Mouse (Mus musculus) limb, embryonic 11.5 days (tissue): ENCODE results near the gene Slc39a11. TPM values are rescaled to one million over a fixed set of nuclear protein-coding genes. Genes with fewer than 3 reads are reported as not detected.

ENCODE experiments used
- ATAC-seq: fragments of 200-750 bp; cut with Nextera tagmentation; 2 replicates; pipeline ENCODE4 v1.8.0; 2017; ENCODE audit warnings: low read depth; ENCODE audit not compliant: insufficient number of reproducible peaks, low FRiP score, low TSS enrichment
- DNase-seq: peaks from one replicate; pipeline ENCODE4 v3.0.0-alpha.2; 2015; ENCODE audit warnings: low spot score
- H3K27ac ChIP-seq: fragments of 300-500 bp; sonication (generic); replicated peaks from 2 replicates; pipeline ENCODE4 v1.5.1; 2014; ENCODE audit warnings: low read depth, mild to moderate bottlenecking, low read length
- H3K27me3 ChIP-seq: fragments of 300-500 bp; sonication (generic); 2 replicates; pipeline ENCODE4 v1.6.1; 2014; ENCODE audit warnings: mild to moderate bottlenecking, low read length, mixed read lengths; ENCODE audit not compliant: control insufficient read depth, insufficient read depth
- H3K36me3 ChIP-seq: fragments of 300-500 bp; sonication (generic); 2 replicates; pipeline ENCODE4 v1.6.1; 2014; ENCODE audit warnings: mild to moderate bottlenecking, low read length, moderate library complexity, mixed read lengths; ENCODE audit not compliant: control insufficient read depth, insufficient read depth
- H3K4me1 ChIP-seq: fragments of 300-500 bp; sonication (generic); 2 replicates; pipeline ENCODE4 v1.6.1; 2014; ENCODE audit warnings: low read length, mixed read lengths; ENCODE audit not compliant: control insufficient read depth, insufficient read depth
- H3K4me2 ChIP-seq: fragments of 300-500 bp; sonication (generic); 2 replicates; pipeline ENCODE4 v1.6.1; 2014; ENCODE audit warnings: low read depth, mild to moderate bottlenecking, moderate library complexity; ENCODE audit not compliant: severe bottlenecking
- H3K4me3 ChIP-seq: fragments of 300-500 bp; sonication (generic); 2 replicates; pipeline ENCODE4 v1.5.1; 2014; ENCODE audit warnings: low read depth, low read length
- H3K9ac ChIP-seq: fragments of 300-500 bp; sonication (generic); 2 replicates; pipeline ENCODE4 v1.6.1; 2014; ENCODE audit warnings: mild to moderate bottlenecking, low read length
- H3K9me3 ChIP-seq: fragments of 300-500 bp; sonication (generic); 2 replicates; pipeline ENCODE4 v1.6.1; 2016; ENCODE audit warnings: low read length; ENCODE audit not compliant: control insufficient read depth
- WGBS: fragments of 180-500 bp; shearing (Covaris S2); extraction: QIAGEN DNeasy Blood & Tissue Kit; methylation state at CpG from one replicate; pipeline ENCODE4 v1.1.7; 2014; 5-methylcytosine and 5-hydroxymethylcytosine counted together
- polyA plus RNA-seq: library from polyadenylated mRNA; unstranded; fragments of >200 nt; fragmentation: Nextera tagmentation; extraction: Ambion mirVana; gene quantifications from 2 replicates; pipeline ENCODE4 v1.2.1, GENCODE M21; 2014

Gene Slc39a11
- polyA plus RNA-seq, 1 experiment from 2014 or later, result 14.9 TPM

DNA sequence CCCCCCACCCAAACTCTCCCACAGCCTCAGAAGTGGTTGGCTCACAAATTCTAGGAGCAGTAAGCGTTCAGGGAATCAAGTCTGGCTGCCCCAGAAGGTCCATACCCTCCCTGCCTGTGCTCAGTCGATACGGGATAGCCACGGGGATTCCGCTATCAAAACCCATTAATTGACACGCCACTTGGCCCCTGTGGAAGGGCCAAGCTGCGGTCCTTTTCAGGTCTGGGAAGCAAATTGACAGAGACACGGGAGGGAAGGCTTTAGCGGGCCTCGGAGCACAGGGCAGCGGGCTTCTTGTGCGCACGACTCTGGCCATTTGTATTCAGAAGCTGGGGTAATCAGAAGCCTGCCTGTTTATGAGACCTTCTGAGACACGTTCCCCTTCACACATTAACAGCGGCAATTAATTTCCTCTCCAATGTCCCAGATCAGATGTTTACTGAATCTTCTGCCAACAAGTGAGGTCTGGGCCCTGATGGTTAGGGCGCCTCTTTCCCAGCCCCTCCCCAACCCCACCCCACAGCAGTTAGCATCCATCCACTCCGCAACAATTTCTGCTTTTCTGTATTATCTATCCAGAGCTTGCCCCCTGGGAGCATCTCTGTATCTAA is 128.9 kb downstream of the Slc39a11 start:
- H3K9ac ChIP-seq, result no peak overlapping the region
- no peaks in the 10 kb centered on the region for H3K9me3 ChIP-seq
- 0 out of 2 replicates have a peak, but pooled peaks cover 7% of the 10 kb centered on the region for H3K4me1 ChIP-seq
- no peak overlapping the region for H3K27ac ChIP-seq
- H3K4me2 ChIP-seq, result no peak overlapping the region
- H3K4me3 ChIP-seq, result no peak overlapping the region
- ATAC-seq (no peak), DNase-seq (no peak)
- 83% methylated on average over 17 of the region's 17 CpGs for WGBS
- no peaks in the 10 kb centered on the region for H3K36me3 ChIP-seq
- no peaks in the 10 kb centered on the region for H3K27me3 ChIP-seq

DNA sequence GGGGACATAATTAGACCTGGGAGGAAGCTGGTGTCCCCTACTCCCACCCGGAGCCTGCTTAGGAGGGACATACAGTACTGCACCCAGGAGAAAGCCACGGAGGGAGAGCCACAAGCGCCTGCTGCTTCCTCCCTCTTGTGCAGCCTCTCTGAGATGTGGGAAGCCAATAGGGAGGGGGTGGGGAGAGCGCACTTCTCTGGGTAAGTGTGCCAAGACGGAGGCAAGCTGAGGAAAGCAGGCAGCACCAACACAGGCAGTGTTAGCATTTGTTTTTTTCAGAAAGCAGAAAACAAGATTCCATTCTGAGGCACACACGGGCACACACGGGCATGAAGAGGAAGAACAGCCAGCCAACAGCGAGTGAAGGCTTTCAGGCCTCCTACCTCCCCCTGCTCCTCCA is 129.5 kb downstream of the Slc39a11 start:
- no peak for DNase-seq
- 71% methylated on average over 8 of the region's 8 CpGs for WGBS

DNA sequence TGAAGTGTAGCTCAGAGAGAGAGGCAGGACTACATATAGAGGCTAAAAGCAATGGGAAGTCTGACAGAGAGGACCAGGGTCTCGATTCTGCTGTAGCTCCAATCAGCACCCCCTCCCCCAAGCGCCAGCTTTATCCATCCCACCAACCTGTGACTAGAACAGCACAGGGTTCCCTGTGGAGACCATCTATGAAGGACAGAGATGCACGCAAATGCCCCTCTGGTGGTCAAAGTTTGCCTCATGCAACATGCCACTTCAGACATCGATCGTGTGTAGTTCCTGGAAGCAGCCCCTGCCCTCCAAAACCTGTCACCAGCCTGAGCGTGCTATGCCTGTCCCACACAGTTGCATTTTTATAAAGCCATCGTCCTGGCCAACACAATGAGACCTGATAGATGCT is 129.9 kb downstream of the Slc39a11 start:
- no peak for DNase-seq
- no peak overlapping the region for H3K27ac ChIP-seq
- H3K4me3 ChIP-seq, result no peak overlapping the region
- WGBS, result 79% methylated on average over 7 of the region's 7 CpGs
- 0 out of 2 replicates have a peak, but pooled peaks cover 7% of the 10 kb centered on the region for H3K4me1 ChIP-seq
- no peaks in the 10 kb centered on the region for H3K36me3 ChIP-seq
- no peak overlapping the region for H3K9ac ChIP-seq
- no peak for ATAC-seq
- no peaks in the 10 kb centered on the region for H3K9me3 ChIP-seq
- no peaks in the 10 kb centered on the region for H3K27me3 ChIP-seq
- no peak overlapping the region for H3K4me2 ChIP-seq

More for the DNA sequence above, 129.5 kb downstream of the Slc39a11 start:
- Histone ChIP-seq H3K4me1 (0 out of 2 replicates have a peak, but pooled peaks cover 7% of the 10 kb centered on the region), H3K27ac (no peak overlapping the region), H3K4me3 (no peak overlapping the region), H3K9me3 (no peaks in the 10 kb centered on the region), H3K36me3 (no peaks in the 10 kb centered on the region), H3K27me3 (no peaks in the 10 kb centered on the region), H3K9ac (no peak overlapping the region), H3K4me2 (no peak overlapping the region)
- ATAC-seq, result no peak

DNA sequence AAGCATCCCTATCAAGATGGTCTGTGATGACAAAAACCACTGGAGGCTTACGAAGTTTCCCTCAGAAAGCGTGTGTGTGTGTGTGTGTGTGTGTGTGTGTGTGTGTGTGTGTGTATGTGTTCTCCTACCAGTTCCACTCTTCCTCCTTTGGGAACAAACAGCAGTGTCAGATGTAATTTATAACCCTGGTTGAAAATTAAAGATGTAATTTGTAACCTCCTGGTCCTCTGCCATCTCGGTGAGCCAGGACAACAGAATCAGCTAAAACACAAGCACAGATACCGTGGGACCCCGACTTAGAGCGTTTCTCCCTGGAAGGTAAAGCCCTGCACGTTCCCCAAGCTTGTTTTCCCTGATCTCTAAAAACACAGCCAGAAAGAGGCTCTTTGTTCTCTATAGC is 131.7 kb downstream of the Slc39a11 start:
- ATAC-seq, result no peak
- 89% methylated on average over 7 of the region's 7 CpGs for WGBS
- H3K9ac ChIP-seq, result no peak overlapping the region
- 0 out of 2 replicates have a peak, but pooled peaks cover 7% of the 10 kb centered on the region for H3K4me1 ChIP-seq
- H3K27me3 ChIP-seq, result no peaks in the 10 kb centered on the region
- DNase-seq, result no peak
- no peak overlapping the region for H3K27ac ChIP-seq
- no peak overlapping the region for H3K4me2 ChIP-seq
- no peaks in the 10 kb centered on the region for H3K9me3 ChIP-seq
- no peak overlapping the region for H3K4me3 ChIP-seq
- H3K36me3 ChIP-seq, result no peaks in the 10 kb centered on the region

DNA sequence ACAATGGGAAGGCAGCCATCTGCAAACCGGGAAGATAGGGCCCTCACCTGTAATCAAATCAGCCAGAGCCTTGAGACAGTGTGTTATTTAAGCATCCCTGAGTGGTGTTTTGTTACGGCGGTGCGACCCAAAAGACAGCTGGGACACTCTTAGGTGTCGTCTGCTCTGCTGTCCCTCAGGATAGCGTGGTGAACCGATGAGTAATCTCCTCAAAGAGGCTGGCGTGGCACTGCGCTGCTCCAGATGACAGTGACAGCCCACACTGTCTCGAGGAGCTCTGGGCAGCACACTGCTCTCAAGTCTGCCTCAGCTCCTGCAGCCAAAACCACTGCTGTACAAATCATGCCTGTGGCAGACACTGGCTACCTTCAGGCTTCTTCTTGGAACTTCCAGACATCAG is 133.7 kb downstream of the Slc39a11 start:
- 82% methylated on average over 10 of the region's 10 CpGs for WGBS
- Histone ChIP-seq H3K9ac (no peak overlapping the region), H3K9me3 (no peaks in the 10 kb centered on the region), H3K27ac (no peak overlapping the region), H3K36me3 (no peaks in the 10 kb centered on the region), H3K4me2 (no peak overlapping the region), H3K4me3 (no peak overlapping the region), H3K27me3 (no peaks in the 10 kb centered on the region), H3K4me1 (0 out of 2 replicates have a peak, but pooled peaks cover 7% of the 10 kb centered on the region)
- DNase-seq (no peak), ATAC-seq (no peak)

DNA sequence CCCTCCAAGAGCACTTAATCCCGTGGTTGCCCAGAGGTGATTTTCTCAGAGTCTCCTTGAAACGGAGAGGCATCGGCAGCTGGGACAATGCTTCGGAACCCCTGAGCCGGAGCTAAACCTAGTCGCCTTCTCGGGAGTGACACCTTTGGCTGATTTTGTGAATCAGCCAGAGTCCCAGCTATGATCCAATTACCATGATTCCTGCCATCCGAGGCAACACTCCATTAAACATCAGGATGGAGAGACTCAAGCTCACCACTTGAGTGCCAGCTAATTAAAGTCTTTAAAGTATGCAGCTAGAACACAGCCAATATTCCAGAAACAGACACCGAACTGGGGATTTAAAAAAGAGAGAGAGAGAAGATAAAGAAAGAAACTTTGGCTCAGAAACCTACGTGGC is 136.9 kb downstream of the Slc39a11 start:
- 0 out of 2 replicates have a peak, but pooled peaks cover 5% of the 10 kb centered on the region for H3K4me1 ChIP-seq
- DNase-seq (no peak), ATAC-seq (no peak)
- no peaks in the 10 kb centered on the region for H3K36me3 ChIP-seq
- H3K27ac ChIP-seq, result no peak overlapping the region
- 83% methylated on average over 10 of the region's 10 CpGs for WGBS
- H3K9ac ChIP-seq, result no peak overlapping the region
- H3K27me3 ChIP-seq, result no peaks in the 10 kb centered on the region
- H3K4me2 ChIP-seq, result no peak overlapping the region
- H3K4me3 ChIP-seq, result no peak overlapping the region
- H3K9me3 ChIP-seq, result no peaks in the 10 kb centered on the region

DNA sequence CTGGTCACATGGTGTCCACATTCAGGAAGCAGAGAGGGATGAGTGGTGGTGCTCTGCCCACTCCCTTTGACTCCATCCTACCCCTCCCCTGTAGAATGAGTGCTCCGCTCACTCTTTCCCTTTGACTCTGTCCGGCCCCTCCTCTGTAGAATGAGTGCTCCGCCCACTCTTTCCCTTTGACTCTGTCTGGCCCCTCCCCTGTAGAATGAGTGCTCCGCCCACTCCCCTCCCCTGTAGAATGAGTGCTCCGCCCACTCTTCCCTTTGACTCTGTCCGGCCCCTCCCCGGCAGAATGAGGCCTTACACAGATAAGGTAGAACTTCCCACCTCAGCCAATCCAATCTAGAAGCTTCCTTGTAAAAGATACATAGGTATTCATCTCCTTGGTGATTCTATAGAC is 137.7 kb downstream of the Slc39a11 start:
- Histone ChIP-seq H3K27me3 (no peaks in the 10 kb centered on the region), H3K4me2 (no peak overlapping the region), H3K36me3 (no peaks in the 10 kb centered on the region), H3K27ac (no peak overlapping the region), H3K4me3 (no peak overlapping the region), H3K4me1 (no peaks in the 10 kb centered on the region), H3K9me3 (no peaks in the 10 kb centered on the region), H3K9ac (no peak overlapping the region)
- DNase-seq (no peak), ATAC-seq (no peak)
- WGBS, result 91% methylated on average over 7 of the region's 7 CpGs

DNA sequence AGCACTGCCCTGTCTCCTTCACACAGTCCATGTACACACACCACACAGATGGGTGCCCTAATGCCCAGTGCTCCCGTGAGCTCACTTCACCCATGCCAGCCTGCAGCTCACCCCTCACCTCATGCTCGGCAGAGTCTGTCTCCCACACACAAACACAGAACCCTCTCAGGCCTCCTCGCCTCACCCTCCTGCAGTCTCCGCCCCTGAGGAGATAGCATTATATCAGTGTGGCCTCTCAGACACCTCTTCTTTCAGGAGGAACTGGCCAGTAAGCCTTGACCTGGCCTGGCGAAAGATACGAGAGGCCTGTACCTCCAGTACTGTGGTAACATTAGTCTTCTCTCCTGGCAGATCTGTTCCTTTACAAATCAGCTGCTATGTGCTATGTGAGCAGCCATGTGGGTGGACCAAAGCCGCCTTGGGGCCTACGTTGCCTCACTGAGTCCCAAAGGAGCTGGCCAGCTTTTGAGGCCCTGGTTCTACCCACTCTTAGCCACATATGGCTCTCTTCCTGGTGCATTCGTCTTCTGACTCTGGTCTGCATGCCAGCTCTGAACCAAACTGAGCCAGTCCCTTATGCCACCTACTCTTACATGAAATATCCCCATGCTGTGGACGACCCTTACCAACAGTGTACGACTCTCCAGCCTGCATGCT is 138.8 kb downstream of the Slc39a11 start:
- Histone ChIP-seq H3K36me3 (no peaks in the 10 kb centered on the region), H3K4me3 (no peak overlapping the region), H3K9ac (0 out of 2 replicates have a peak overlapping the region, but pooled peaks have one; percentile 12), H3K4me1 (no peaks in the 10 kb centered on the region), H3K27ac (no peak overlapping the region), H3K4me2 (no peak overlapping the region), H3K9me3 (no peaks in the 10 kb centered on the region), H3K27me3 (no peaks in the 10 kb centered on the region)
- 83% methylated on average over 11 of the region's 11 CpGs for WGBS
- ATAC-seq, result 0 out of 2 replicates have a peak, but pooled peaks have one; percentile 32
- DNase-seq, result no peak
